Mouse (Mus musculus) urinary bladder, postnatal 14 days (tissue): ENCODE results near the gene Kank4.
"Not testable (repeated sequence)": the region's sequence is repeated elsewhere in the genome, so short reads cannot be mapped to it uniquely, and the experiment has no call there.

ENCODE experiments used
- DNase-seq: peaks from one replicate; pipeline ENCODE4 v3.0.0; 2021; ENCODE audit warnings: low spot score

Kank4 gene

GRCm38 (mm10) chr4:98776721-98777427 is 40.5 kb downstream of the Kank4 start:
- DNase-seq, result no peak

GRCm38 (mm10) chr4:98773785-98774184 is 43.6 kb downstream of the Kank4 start:
- DNase-seq, result no peak

- DNase-seq, result no peak
These were observed 49.9 kb downstream of the Kank4 start for GRCm38 (mm10) chr4:98767134-98768133.

- DNase-seq, result no peak
These were observed 58.3 kb downstream of the Kank4 start for GRCm38 (mm10) chr4:98758872-98759518.

GRCm38 (mm10) chr4:98758012-98758821 is 59.1 kb downstream of the Kank4 start:
- DNase-seq, result no peak

GRCm38 (mm10) chr4:98756141-98756540 is 61.2 kb downstream of the Kank4 start:
- no peak for DNase-seq

GRCm38 (mm10) chr4:98754456-98754855 is 62.9 kb downstream of the Kank4 start:
- DNase-seq, result no peak

GRCm38 (mm10) chr4:98743906-98744210 is 73.5 kb downstream of the Kank4 start:
- DNase-seq, result no peak

- DNase-seq, result no peak
These were observed 74.0 kb downstream of the Kank4 start for GRCm38 (mm10) chr4:98743209-98743905.

GRCm38 (mm10) chr4:98739753-98740152 is 77.6 kb downstream of the Kank4 start:
- peak; percentile 12 for DNase-seq

GRCm38 (mm10) chr4:98733660-98734059 is 83.7 kb downstream of the Kank4 start:
- DNase-seq, result no peak

GRCm38 (mm10) chr4:98728716-98729115 is 88.6 kb downstream of the Kank4 start:
- DNase-seq, result no peak

- no peak for DNase-seq
These were observed 89.4 kb downstream of the Kank4 start for GRCm38 (mm10) chr4:98727959-98728347.

GRCm38 (mm10) chr4:98727295-98727958 is 89.9 kb downstream of the Kank4 start:
- no peak for DNase-seq

- DNase-seq, result no peak
These were observed 90.6 kb downstream of the Kank4 start, which contains the start of gene L1td1 for GRCm38 (mm10) chr4:98726590-98727237. Gene L1td1 (plus strand): TSS chr4:98726734.

GRCm38 (mm10) chr4:98725439-98725838 is 91.9 kb downstream of the Kank4 start:
- DNase-seq, result no peak

- not testable (repeated sequence) for DNase-seq
These were observed 92.7 kb downstream of the Kank4 start for GRCm38 (mm10) chr4:98724682-98725081.

GRCm38 (mm10) chr4:98722454-98722853 is 94.9 kb downstream of the Kank4 start:
- peak; percentile 71 for DNase-seq

GRCm38 (mm10) chr4:98718547-98718917 is 98.8 kb downstream of the Kank4 start:
- DNase-seq, result no peak
